ENCODE assay signal across 9 mouse cellular contexts in genomic region chr1:138837786-138838743, GRCm38 (mm10). TPM values are rescaled to one million over a fixed set of nuclear protein-coding genes. Genes with fewer than 3 reads are reported as not detected.
DNase-seq lines count a peak whose midpoint lies in the region; ATAC-seq and TF ChIP-seq lines count a peak whose summit lies in the region.
"Had no signal": no experiment of that assay in that cellular context is flagged by ENCODE, and none has a peak within 500 bp of the region (broad histone marks: within the 10 kb centered on the region; RNA-seq: fewer than 3 reads in every experiment).

No protein-coding gene starts in this region.

- H3K36me3 ChIP-seq in lung, embryonic 15.5 days: no peaks in the 10 kb centered on the region
- H3K36me3 ChIP-seq in forebrain, embryonic 11.5 days (ENCODE audit: control insufficient read depth, insufficient read depth, low read length): no peaks in the 10 kb centered on the region
- no peaks in the 10 kb centered on the region for H3K36me3 ChIP-seq in intestine, postnatal 0 days (ENCODE audit: control insufficient read depth, insufficient read depth)

- TF ChIP-seq CTCF in intestine, postnatal 0 days (IDR thresholded peaks at IDR 0.05; ENCODE audit: low read depth): no peak

- no peak overlapping the region for H3K27ac ChIP-seq in lung, embryonic 15.5 days
- H3K27ac ChIP-seq in forebrain, embryonic 11.5 days (ENCODE audit: low read depth, low read length): no peak overlapping the region
- H3K27ac ChIP-seq in intestine, postnatal 0 days (ENCODE audit: low read depth, low read length): no peak overlapping the region

- 0 out of 2 replicates have a peak overlapping the region, but pooled peaks have one; percentile 9 for H3K4me2 ChIP-seq in lung, embryonic 15.5 days
- H3K4me2 ChIP-seq in forebrain, embryonic 11.5 days (ENCODE audit: low read depth, low read length, severe bottlenecking): peak overlapping the region; percentile 42
- H3K4me2 ChIP-seq in intestine, postnatal 0 days (replicated peaks; ENCODE audit: low read depth): peak overlapping the region; percentile 30; the same call in 1 of the 2 replicates

- H3K27me3 ChIP-seq in lung, embryonic 15.5 days: peaks cover 100% of the 10 kb centered on the region
- peaks cover 63% of the 10 kb centered on the region for H3K27me3 ChIP-seq in forebrain, embryonic 11.5 days (ENCODE audit: control insufficient read depth, insufficient read depth, low read length)
- H3K27me3 ChIP-seq in intestine, postnatal 0 days (replicated peaks; ENCODE audit: control insufficient read depth, insufficient read depth, low read length): peaks cover 92% of the 10 kb centered on the region

- WGBS in lung, embryonic 15.5 days: 21% methylated on average over 27 of the region's 27 CpGs
- WGBS in forebrain, embryonic 11.5 days: 7% methylated on average over 27 of the region's 27 CpGs
- WGBS in intestine, postnatal 0 days: 17% methylated on average over 27 of the region's 27 CpGs

- ATAC-seq in lung, embryonic 15.5 days (ENCODE audit: borderline replicate concordance, extremely low read depth, low FRiP score, low TSS enrichment): no peak
- peak; percentile 47 for ATAC-seq in forebrain, embryonic 11.5 days (replicated peaks; ENCODE audit: low FRiP score)
- no peak for ATAC-seq in intestine, postnatal 0 days

- no peak overlapping the region for H3K4me3 ChIP-seq in lung, embryonic 15.5 days
- peak overlapping the region; percentile 25 for H3K4me3 ChIP-seq in forebrain, embryonic 11.5 days (ENCODE audit: low read depth, low read length)
- peak overlapping the region; percentile 5; the same call in 1 of the 2 replicates for H3K4me3 ChIP-seq in intestine, postnatal 0 days (ENCODE audit: low read depth, low read length)

- peaks cover 11% of the 10 kb centered on the region for H3K4me1 ChIP-seq in lung, embryonic 15.5 days
- H3K4me1 ChIP-seq in forebrain, embryonic 11.5 days (replicated peaks; ENCODE audit: control insufficient read depth, insufficient read depth, low read length): peaks cover 4% of the 10 kb centered on the region
- no peaks in the 10 kb centered on the region for H3K4me1 ChIP-seq in intestine, postnatal 0 days (replicated peaks; ENCODE audit: control insufficient read depth, insufficient read depth, low read length)

- intact Hi-C loops in left cerebral cortex, postnatal 10 days (cut with DNase I): loop anchor here (5.0 kb wide), 4 partner anchors 244 to 706 kb away; no protein-coding TSS in a partner anchor

- H3K9ac ChIP-seq in lung, embryonic 15.5 days: no peak overlapping the region
- peak overlapping the region; percentile 14; the same call in 1 of the 2 replicates for H3K9ac ChIP-seq in forebrain, embryonic 11.5 days (ENCODE audit: low read length)
- H3K9ac ChIP-seq in intestine, postnatal 0 days (ENCODE audit: low read depth, low read length): no peak overlapping the region

- no peaks in the 10 kb centered on the region for H3K9me3 ChIP-seq in lung, embryonic 15.5 days
- no peaks in the 10 kb centered on the region for H3K9me3 ChIP-seq in forebrain, embryonic 11.5 days (ENCODE audit: control insufficient read depth, low read length)
- H3K9me3 ChIP-seq in intestine, postnatal 0 days (ENCODE audit: control insufficient read depth): no peaks in the 10 kb centered on the region

- no peak for DNase-seq in lung, postnatal 36 days
- peak; percentile 78 for DNase-seq in forebrain, embryonic 11.5 days (ENCODE audit: low spot score)
- DNase-seq in retina, postnatal 1 day: peak; percentile 46
- DNase-seq in left cerebral cortex, postnatal 10 days (ENCODE audit: extremely low spot score in 1 of 2, low spot score in 2 of 2): no peak
- DNase-seq in spleen, postnatal 36 days (ENCODE audit: low spot score in 2 of 2): no peak
- no peak for DNase-seq in frontal cortex, postnatal 25 days (ENCODE audit: low spot score in 2 of 2)
- DNase-seq: thymus, adult 18-20 months had no signal

RNA-seq across cellular contexts. Expression of gene Lhx9, which starts 10.3 kb away (rescaled TPM):
- polyA plus RNA-seq in lung, embryonic 15.5 days (2015; fragmentation: Nextera tagmentation; extraction: Ambion mirVana): not detected in 2 replicates
- polyA plus RNA-seq in forebrain, embryonic 11.5 days (2014; fragmentation: Nextera tagmentation; extraction: Ambion mirVana): 34.3 and 35.3 TPM in 2 replicates
- polyA plus RNA-seq in intestine, postnatal 0 days (2015; fragmentation: Nextera tagmentation; extraction: Ambion mirVana): not detected in 2 replicates
- total RNA-seq in left cerebral cortex, postnatal 10 days (2021): 1 to 10 TPM; 1.1 TPM

RNA-seq across cellular contexts. Expression of gene 2310009B15Rik, which starts 18.6 kb away (rescaled TPM):
- 46.1 and 48.9 TPM in 2 replicates for polyA plus RNA-seq in lung, embryonic 15.5 days (2015; fragmentation: Nextera tagmentation; extraction: Ambion mirVana)
- 44.3 and 47.7 TPM in 2 replicates for polyA plus RNA-seq in forebrain, embryonic 11.5 days (2014; fragmentation: Nextera tagmentation; extraction: Ambion mirVana)
- polyA plus RNA-seq in intestine, postnatal 0 days (2015; fragmentation: Nextera tagmentation; extraction: Ambion mirVana): 38.0 TPM in 2 replicates
- 10 to 100 TPM; 14.6 to 15.4 TPM for total RNA-seq in left cerebral cortex, postnatal 10 days (2021)

Comparison
In these comparisons a context has a peak if more than half of its experiments do, and no peak if none do; other contexts are left out.
1. DNase-seq: peak in forebrain, embryonic 11.5 days (single experiment) and retina, postnatal 1 day (single experiment); none in lung, postnatal 36 days (single experiment), left cerebral cortex, postnatal 10 days (0 of 2), spleen, postnatal 36 days (0 of 2) and frontal cortex, postnatal 25 days (0 of 2).
2. RNA of gene Lhx9, which starts 10.3 kb away (polyA plus RNA-seq): 34.3 to 35.3 TPM in forebrain, embryonic 11.5 days; not detected in lung, embryonic 15.5 days and not detected in intestine, postnatal 0 days; every median in the first group is over 10 times any median in the second.
3. Peak in every context shown above with its lines, with median percentiles within 50 percentile points of each other: H3K4me2 ChIP-seq.